Mouse (Mus musculus): ENCODE results near the gene Spata6.

Gene Spata6

GRCm38 (mm10) chr4:111838882-111839281 is 119.1 kb downstream of the Spata6 start:
- no peak for DNase-seq (ENCODE audit: low spot score)

GRCm38 (mm10) chr4:111852626-111853025 is 132.8 kb downstream of the Spata6 start:
- no peak for DNase-seq (ENCODE audit: low spot score)

GRCm38 (mm10) chr4:111866701-111867100 is 146.9 kb downstream of the Spata6 start:
- DNase-seq (ENCODE audit: low spot score): no peak

- DNase-seq (ENCODE audit: low spot score): no peak
Measured at GRCm38 (mm10) chr4:111867743-111868401, 148.1 kb downstream of the Spata6 start.
